Mouse (Mus musculus) heart, adult 2 months (tissue): Measurements from ENCODE around the gene Grik4. TPM values are rescaled to one million over a fixed set of nuclear protein-coding genes. Genes with fewer than 3 reads are reported as not detected.

Source experiments
- DNase-seq, 2 experiments: peaks; one replicate each; pipeline ENCODE4 v3.0.0; 2021
- H3K27ac ChIP-seq: fragments of 200-600 bp; 2 replicates; pipeline ENCODE4 v1.8.1; 2022
- H3K27me3 ChIP-seq: fragments of 200-500 bp; 2 replicates; pipeline ENCODE4 v1.6.1; 2012; ENCODE audit warnings: mild to moderate bottlenecking, low read length, inconsistent platforms, mixed read lengths; ENCODE audit not compliant: control insufficient read depth, insufficient read depth
- H3K36me3 ChIP-seq: fragments of 200-500 bp; 2 replicates; pipeline ENCODE4 v1.6.1; 2012; ENCODE audit warnings: low read length, inconsistent platforms; ENCODE audit not compliant: control insufficient read depth, insufficient read depth
- H3K4me1 ChIP-seq: fragments of 200-500 bp; 2 replicates; pipeline ENCODE4 v1.6.1; 2011; ENCODE audit warnings: low read length; ENCODE audit not compliant: control insufficient read depth, insufficient read depth
- H3K4me3 ChIP-seq: fragments of 200-600 bp; 2 replicates; pipeline ENCODE4 v1.8.1; 2022
- H3K79me2 ChIP-seq: fragments of 200-500 bp; replicated peaks from 2 replicates; pipeline ENCODE4 v1.6.1; 2012; ENCODE audit warnings: mild to moderate bottlenecking, inconsistent platforms, low read length, moderate library complexity, mixed read lengths; ENCODE audit not compliant: control insufficient read depth, insufficient read depth
- H3K9ac ChIP-seq: fragments of 200-500 bp; 2 replicates; pipeline ENCODE4 v1.6.1; 2012; ENCODE audit warnings: low read depth, mild to moderate bottlenecking, control low read depth, inconsistent platforms, low read length, mixed read lengths
- CTCF ChIP-seq: fragments of 200-600 bp; IDR thresholded peaks from 2 replicates; pipeline ENCODE4 v1.8.1; 2022; ENCODE audit warnings: antibody characterized with exemption, mild to moderate bottlenecking, moderate library complexity
- EP300 ChIP-seq: fragments of 200-500 bp; IDR thresholded peaks from 2 replicates; pipeline ENCODE4 v1.6.1; 2011; ENCODE audit warnings: low read depth, low read length, control low read depth; ENCODE audit not compliant: insufficient read depth
- POLR2A ChIP-seq: fragments of 200-500 bp; IDR thresholded peaks from 2 replicates; pipeline ENCODE4 v1.6.1; 2011; ENCODE audit warnings: mild to moderate bottlenecking, low read depth, low read length, control low read depth; ENCODE audit not compliant: insufficient read depth
- WGBS: fragments of 180-500 bp; shearing (Covaris S2); methylation state at CpG from one replicate; pipeline ENCODE4 v1.1.7; 2018; 5-methylcytosine and 5-hydroxymethylcytosine counted together
- intact Hi-C: fragments of 180-260 bp; cut with DNase I; formaldehyde crosslinking; loops from one replicate; pipeline ENCODE4 v1.15.1; 2025
- polyA plus RNA-seq: library from polyadenylated mRNA; depleted of rRNA; stranded (reverse); fragments of >200 nt; gene quantifications from 2 replicates; pipeline ENCODE4 v1.2.3, GENCODE M21; 2012
- total RNA-seq, 2 experiments: library from RNA; stranded (reverse); gene quantifications; 2 replicates each; pipeline ENCODE4 v1.2.3; 2021

Grik4 gene
- total and polyA plus RNA-seq, 3 experiments: 0.02 to 0.09 TPM; not detected in 1

GRCm38 (mm10) chr9:42885566-42885965 lies 58.7 kb downstream of the Grik4 start:
- H3K4me1 ChIP-seq: no peaks in the 10 kb centered on the region
- TF ChIP-seq CTCF (no peak), POLR2A (no peak), EP300 (no peak)
- H3K79me2 ChIP-seq: no peaks in the 10 kb centered on the region
- no peak for DNase-seq
- no peak overlapping the region for H3K27ac ChIP-seq
- no peaks in the 10 kb centered on the region for H3K27me3 ChIP-seq
- no peak overlapping the region for H3K4me3 ChIP-seq
- H3K36me3 ChIP-seq: no peaks in the 10 kb centered on the region
- H3K9ac ChIP-seq: no peak overlapping the region
- 52% methylated on average over 8 of the region's 8 CpGs for WGBS
- intact Hi-C loops: no loop called here

DNA sequence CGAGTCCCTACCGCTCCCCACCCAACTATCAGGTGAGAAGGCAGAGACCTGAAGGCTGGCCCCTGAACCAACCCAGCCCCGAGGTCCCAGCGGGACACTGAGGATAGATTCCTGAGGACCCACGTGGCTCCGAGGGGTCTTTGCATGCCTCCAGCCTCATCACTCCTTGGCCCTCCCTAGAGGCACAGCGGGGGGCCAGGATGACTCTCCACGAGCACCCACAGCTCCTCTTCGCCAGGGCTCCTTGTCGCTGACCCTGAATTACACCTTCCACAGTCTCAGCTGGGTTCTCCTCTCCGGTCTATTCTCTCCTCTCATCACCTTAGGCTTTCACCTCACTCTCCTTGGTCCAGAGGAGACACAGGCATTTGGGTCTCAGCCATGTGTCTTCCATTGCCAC lies 59.2 kb downstream of the Grik4 start:
- Histone ChIP-seq H3K4me1 (no peaks in the 10 kb centered on the region), H3K4me3 (no peak overlapping the region), H3K9ac (no peak overlapping the region), H3K79me2 (no peaks in the 10 kb centered on the region), H3K27ac (no peak overlapping the region), H3K27me3 (no peaks in the 10 kb centered on the region), H3K36me3 (no peaks in the 10 kb centered on the region)
- TF ChIP-seq POLR2A (no peak), CTCF (no peak), EP300 (no peak)
- WGBS: 44% methylated on average over 11 of the region's 11 CpGs
- no peak for DNase-seq
- intact Hi-C loops: no loop called here

DNA sequence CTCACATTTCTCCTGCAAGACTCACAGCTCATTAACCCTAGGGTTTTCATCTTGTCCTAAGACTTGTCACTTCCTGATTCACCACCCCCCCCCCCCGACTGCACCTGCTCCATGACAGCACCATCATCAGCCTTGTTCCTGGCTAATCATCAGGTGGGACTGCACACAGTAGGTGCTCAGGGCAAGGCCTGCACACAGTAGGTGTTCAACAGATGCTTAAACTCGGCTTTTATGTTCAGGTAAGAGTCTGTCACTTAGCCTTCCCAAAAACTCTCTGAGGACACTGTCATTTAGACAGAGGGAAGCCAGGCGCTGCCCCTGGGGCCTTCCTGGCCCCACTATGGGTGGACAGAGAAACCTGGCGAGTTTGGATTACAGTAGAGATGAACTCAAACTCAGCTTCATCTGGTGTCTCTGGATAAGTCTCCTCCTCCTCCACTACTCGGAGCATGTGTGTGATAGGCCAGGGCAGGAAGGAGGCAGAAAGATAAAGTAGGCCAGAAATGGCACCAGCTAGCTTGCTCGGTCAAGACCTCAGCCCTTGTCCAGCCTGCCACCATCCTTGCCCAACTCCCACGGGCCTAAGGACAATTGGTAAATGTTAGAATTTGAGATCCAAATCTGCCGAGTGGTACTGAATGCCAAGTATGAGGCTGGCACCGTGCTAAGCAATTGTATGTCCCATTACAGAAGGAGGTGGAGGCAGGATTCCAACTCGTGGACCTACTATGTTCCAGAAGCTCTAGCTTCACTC lies 61.1 kb downstream of the Grik4 start:
- TF ChIP-seq EP300 (no peak), CTCF (no peak), POLR2A (no peak)
- WGBS: 68% methylated on average over 10 of the region's 10 CpGs
- no peak for DNase-seq
- intact Hi-C loops: no loop called here
- H3K4me1 ChIP-seq: no peaks in the 10 kb centered on the region
- H3K9ac ChIP-seq: no peak overlapping the region
- no peaks in the 10 kb centered on the region for H3K36me3 ChIP-seq
- H3K4me3 ChIP-seq: no peak overlapping the region
- H3K79me2 ChIP-seq: no peaks in the 10 kb centered on the region
- H3K27me3 ChIP-seq: no peaks in the 10 kb centered on the region
- no peak overlapping the region for H3K27ac ChIP-seq

- 39% methylated on average over 11 of the region's 11 CpGs for WGBS
- intact Hi-C loops: no loop called here
- no peak for DNase-seq
These were observed 62.0 kb downstream of the Grik4 start for GRCm38 (mm10) chr9:42882313-42882712.

GRCm38 (mm10) chr9:42881040-42881439 lies 63.3 kb downstream of the Grik4 start:
- Histone ChIP-seq H3K4me1 (no peaks in the 10 kb centered on the region), H3K27me3 (no peaks in the 10 kb centered on the region), H3K36me3 (no peaks in the 10 kb centered on the region), H3K9ac (no peak overlapping the region), H3K27ac (no peak overlapping the region), H3K79me2 (no peaks in the 10 kb centered on the region), H3K4me3 (no peak overlapping the region)
- DNase-seq: no peak
- intact Hi-C loops: no loop called here
- TF ChIP-seq POLR2A (no peak), CTCF (no peak), EP300 (no peak)
- 71% methylated on average over 8 of the region's 8 CpGs for WGBS

More at GRCm38 (mm10) chr9:42882313-42882712, 62.0 kb downstream of the Grik4 start:
- TF ChIP-seq EP300 (no peak), CTCF (no peak), POLR2A (no peak)
- Histone ChIP-seq H3K4me1 (no peaks in the 10 kb centered on the region), H3K27me3 (no peaks in the 10 kb centered on the region), H3K9ac (no peak overlapping the region), H3K79me2 (no peaks in the 10 kb centered on the region), H3K4me3 (no peak overlapping the region), H3K36me3 (no peaks in the 10 kb centered on the region), H3K27ac (no peak overlapping the region)

GRCm38 (mm10) chr9:42878401-42878800 lies 65.9 kb downstream of the Grik4 start:
- Histone ChIP-seq H3K27me3 (no peaks in the 10 kb centered on the region), H3K27ac (no peak overlapping the region), H3K4me1 (no peaks in the 10 kb centered on the region), H3K4me3 (no peak overlapping the region), H3K9ac (no peak overlapping the region), H3K36me3 (no peaks in the 10 kb centered on the region), H3K79me2 (no peaks in the 10 kb centered on the region)
- WGBS: 29% methylated on average over 7 of the region's 7 CpGs
- TF ChIP-seq CTCF: no peak
- no peak for TF ChIP-seq POLR2A
- no peak for TF ChIP-seq EP300
- intact Hi-C loops: no loop called here
- no peak for DNase-seq
